Mouse (Mus musculus) limb, embryonic 14.5 days (tissue): ENCODE results near the gene Vmn2r9. TPM values are rescaled to one million over a fixed set of nuclear protein-coding genes. Genes with fewer than 3 reads are reported as not detected.
"Not testable (repeated sequence)": the region's sequence is repeated elsewhere in the genome, so short reads cannot be mapped to it uniquely, and the experiment has no call there.

Experiments used
- ATAC-seq: fragments of 200-750 bp; cut with Nextera tagmentation; 2 replicates; pipeline ENCODE4 v1.8.0; 2017; ENCODE audit warnings: low read depth, moderate number of reproducible peaks, moderate TSS enrichment; ENCODE audit not compliant: low FRiP score
- DNase-seq: peaks from one replicate; pipeline ENCODE4 v3.0.0-alpha.2; 2015; ENCODE audit warnings: low spot score
- H3K27ac ChIP-seq: fragments of 300-500 bp; sonication (generic); replicated peaks from 2 replicates; pipeline ENCODE4 v1.5.1; 2014; ENCODE audit warnings: low read depth, mild to moderate bottlenecking, low read length, moderate library complexity, mixed read lengths
- H3K27me3 ChIP-seq: fragments of 300-500 bp; sonication (generic); 2 replicates; pipeline ENCODE4 v1.6.1; 2014; ENCODE audit warnings: low read length, mixed read lengths; ENCODE audit not compliant: control insufficient read depth, insufficient read depth
- H3K36me3 ChIP-seq: fragments of 300-500 bp; sonication (generic); 2 replicates; pipeline ENCODE4 v1.6.1; 2014; ENCODE audit warnings: mild to moderate bottlenecking, low read length, moderate library complexity, mixed read lengths; ENCODE audit not compliant: control insufficient read depth, insufficient read depth
- H3K4me1 ChIP-seq: fragments of 300-500 bp; sonication (generic); 2 replicates; pipeline ENCODE4 v1.6.1; 2014; ENCODE audit warnings: antibody characterized with exemption, low read length, mixed read lengths; ENCODE audit not compliant: control insufficient read depth, insufficient read depth
- H3K4me2 ChIP-seq: fragments of 300-500 bp; sonication (generic); replicated peaks from 2 replicates; pipeline ENCODE4 v1.6.1; 2014; ENCODE audit warnings: low read depth, mild to moderate bottlenecking, low read length, moderate library complexity; ENCODE audit not compliant: severe bottlenecking
- H3K4me3 ChIP-seq: fragments of 300-500 bp; sonication (generic); replicated peaks from 2 replicates; pipeline ENCODE4 v1.5.1; 2014; ENCODE audit warnings: low read length
- H3K9ac ChIP-seq: fragments of 300-500 bp; sonication (generic); 2 replicates; pipeline ENCODE4 v1.6.1; 2014; ENCODE audit warnings: mild to moderate bottlenecking, low read depth, low read length, moderate library complexity; ENCODE audit not compliant: severe bottlenecking
- H3K9me3 ChIP-seq: fragments of 300-500 bp; sonication (generic); 2 replicates; pipeline ENCODE4 v1.6.1; 2016; ENCODE audit warnings: low read length; ENCODE audit not compliant: control insufficient read depth
- POLR2A ChIP-seq: fragments of 200-500 bp; IDR thresholded peaks from 2 replicates; pipeline ENCODE4 v1.8.0; 2012; ENCODE audit warnings: inconsistent platforms, mild to moderate bottlenecking, moderate library complexity, borderline replicate concordance; ENCODE audit not compliant: insufficient read depth, insufficient read length; ENCODE audit errors: extremely low read depth
- WGBS: fragments of 180-500 bp; shearing (Covaris S2); extraction: QIAGEN DNeasy Blood & Tissue Kit; methylation state at CpG from one replicate; pipeline ENCODE4 v1.1.7; 2014; 5-methylcytosine and 5-hydroxymethylcytosine counted together
- polyA plus RNA-seq, 2 experiments: library from polyadenylated mRNA; depleted of rRNA in 1 of 2; stranded (reverse) in 1 of 2; unstranded in 1 of 2; fragments of >200 nt; fragmentation: Nextera tagmentation in 1 of 2; extraction: Ambion mirVana in 1 of 2; gene quantifications; 2 replicates each; pipeline versions ENCODE4 v1.2.1 to v1.2.3; 2012 to 2014

Vmn2r9 gene
- polyA plus RNA-seq, 2 experiments: not detected

- ATAC-seq: no peak
- Histone ChIP-seq H3K9me3 (no peaks in the 10 kb centered on the region), H3K9ac (no peak overlapping the region), H3K36me3 (no peaks in the 10 kb centered on the region), H3K4me1 (no peaks in the 10 kb centered on the region), H3K27me3 (no peaks in the 10 kb centered on the region), H3K27ac (no peak overlapping the region), H3K4me2 (no peak overlapping the region), H3K4me3 (no peak overlapping the region)
- WGBS: 35% methylated on average over 1 of the region's 1 CpGs
- DNase-seq: no peak
- no peak for TF ChIP-seq POLR2A
Observed at GRCm38 (mm10) chr5:108803646-108804045, 48.8 kb downstream of the Vmn2r9 start.

GRCm38 (mm10) chr5:108795263-108795662, 57.1 kb downstream of the Vmn2r9 start, which contains the start of gene Tmed11:
Gene Tmed11, minus strand, starts transcription at chr5:108795363.
- not testable (repeated sequence) for H3K4me2 ChIP-seq, H3K9ac ChIP-seq, H3K27ac ChIP-seq, ATAC-seq, H3K4me3 ChIP-seq, H3K4me1 ChIP-seq, DNase-seq, H3K27me3 ChIP-seq, H3K36me3 ChIP-seq, H3K9me3 ChIP-seq
- WGBS: 64% methylated on average over 2 of the region's 2 CpGs

GRCm38 (mm10) chr5:108790385-108790784, 62.0 kb downstream of the Vmn2r9 start:
- H3K4me3 ChIP-seq, H3K27ac ChIP-seq, H3K27me3 ChIP-seq, ATAC-seq, H3K36me3 ChIP-seq, H3K4me2 ChIP-seq, DNase-seq, H3K9me3 ChIP-seq, H3K9ac ChIP-seq, H3K4me1 ChIP-seq: not testable (repeated sequence)
- WGBS: 39% methylated on average over 1 of the region's 1 CpGs

Other genes with a start within 250 kb of the Vmn2r9 start
- gene Gak, start 222.8 kb downstream of the Vmn2r9 start, polyA plus RNA-seq (2012; rRNA removed): 55.6 and 63.6 TPM in 2 replicates
- gene Gak, start 222.8 kb downstream of the Vmn2r9 start, polyA plus RNA-seq (2014; fragmentation: Nextera tagmentation; extraction: Ambion mirVana): 45.2 and 46.0 TPM in 2 replicates
- 41.8 and 63.3 TPM in 2 replicates for gene Tmem175, start 222.8 kb downstream of the Vmn2r9 start, polyA plus RNA-seq (2012; rRNA removed)
- 32.8 and 35.5 TPM in 2 replicates for gene Tmem175, start 222.8 kb downstream of the Vmn2r9 start, polyA plus RNA-seq (2014; fragmentation: Nextera tagmentation; extraction: Ambion mirVana)
- 21.4 and 26.8 TPM in 2 replicates for gene Idua, start 192.3 kb downstream of the Vmn2r9 start, polyA plus RNA-seq (2012; rRNA removed)
- 15.6 and 17.1 TPM in 2 replicates for gene Idua, start 192.3 kb downstream of the Vmn2r9 start, polyA plus RNA-seq (2014; fragmentation: Nextera tagmentation; extraction: Ambion mirVana)
- gene Dgkq, start 182.9 kb downstream of the Vmn2r9 start, polyA plus RNA-seq (2012; rRNA removed): 35.3 and 40.5 TPM in 2 replicates
- gene Dgkq, start 182.9 kb downstream of the Vmn2r9 start, polyA plus RNA-seq (2014; fragmentation: Nextera tagmentation; extraction: Ambion mirVana): 12.5 and 13.3 TPM in 2 replicates
- 1.3 and 2.6 TPM in 2 replicates for gene Slc26a1, start 177.0 kb downstream of the Vmn2r9 start, polyA plus RNA-seq (2012; rRNA removed)
- gene Slc26a1, start 177.0 kb downstream of the Vmn2r9 start, polyA plus RNA-seq (2014; fragmentation: Nextera tagmentation; extraction: Ambion mirVana): 1.1 and 1.4 TPM in 2 replicates
- 119 and 158 TPM in 2 replicates for gene Fgfrl1, start 160.2 kb downstream of the Vmn2r9 start, polyA plus RNA-seq (2012; rRNA removed)
- 46.5 and 51.8 TPM in 2 replicates for gene Fgfrl1, start 160.2 kb downstream of the Vmn2r9 start, polyA plus RNA-seq (2014; fragmentation: Nextera tagmentation; extraction: Ambion mirVana)
- 0.08 TPM in 1 of 2 replicates, not detected in the other for gene Rnf212, start 77.6 kb downstream of the Vmn2r9 start, polyA plus RNA-seq (2012; rRNA removed)
- not detected in 2 replicates for gene Rnf212, start 77.6 kb downstream of the Vmn2r9 start, polyA plus RNA-seq (2014; fragmentation: Nextera tagmentation; extraction: Ambion mirVana)
- gene Tmed11, start 57.2 kb downstream of the Vmn2r9 start, polyA plus RNA-seq (2012; rRNA removed): not detected in 2 replicates
- not detected in 2 replicates for gene Tmed11, start 57.2 kb downstream of the Vmn2r9 start, polyA plus RNA-seq (2014; fragmentation: Nextera tagmentation; extraction: Ambion mirVana)
- gene Vmn2r8, start 43.8 kb downstream of the Vmn2r9 start, polyA plus RNA-seq (2012; rRNA removed): not detected in 2 replicates
- not detected in 2 replicates for gene Vmn2r8, start 43.8 kb downstream of the Vmn2r9 start, polyA plus RNA-seq (2014; fragmentation: Nextera tagmentation; extraction: Ambion mirVana)
- not detected in 2 replicates for gene Vmn2r10, start 153.9 kb upstream of the Vmn2r9 start, polyA plus RNA-seq (2012; rRNA removed)
- gene Vmn2r10, start 153.9 kb upstream of the Vmn2r9 start, polyA plus RNA-seq (2014; fragmentation: Nextera tagmentation; extraction: Ambion mirVana): not detected in 2 replicates
- gene Vmn2r11, start 207.0 kb upstream of the Vmn2r9 start, polyA plus RNA-seq (2012; rRNA removed): not detected in 2 replicates
- gene Vmn2r11, start 207.0 kb upstream of the Vmn2r9 start, polyA plus RNA-seq (2014; fragmentation: Nextera tagmentation; extraction: Ambion mirVana): not detected in 2 replicates
- gene Vmn2r12, start 245.3 kb upstream of the Vmn2r9 start, polyA plus RNA-seq (2012; rRNA removed): not detected in 2 replicates
- not detected in 2 replicates for gene Vmn2r12, start 245.3 kb upstream of the Vmn2r9 start, polyA plus RNA-seq (2014; fragmentation: Nextera tagmentation; extraction: Ambion mirVana)